Mouse (Mus musculus) thymus, adult 2 months (tissue): ENCODE results near the gene Tnfrsf14. TPM values are rescaled to one million over a fixed set of nuclear protein-coding genes. Genes with fewer than 3 reads are reported as not detected.

Experiments
- DNase-seq: peaks from one replicate; pipeline ENCODE4 v3.0.0; 2021
- H3K27ac ChIP-seq: fragments of 200-500 bp; 2 replicates; pipeline ENCODE4 v1.5.1; 2012; ENCODE audit warnings: low read length, control low read depth; ENCODE audit not compliant: control insufficient read depth, insufficient read depth
- H3K27me3 ChIP-seq: fragments of 200-500 bp; 2 replicates; pipeline ENCODE4 v1.6.1; 2012; ENCODE audit warnings: mild to moderate bottlenecking, low read length, moderate library complexity, mixed read lengths; ENCODE audit not compliant: control insufficient read depth, insufficient read depth
- H3K36me3 ChIP-seq: fragments of 200-500 bp; 2 replicates; pipeline ENCODE4 v1.6.1; 2012; ENCODE audit warnings: mild to moderate bottlenecking, low read length, moderate library complexity; ENCODE audit not compliant: control insufficient read depth, insufficient read depth
- H3K4me1 ChIP-seq: fragments of 200-500 bp; replicated peaks from 2 replicates; pipeline ENCODE4 v1.6.1; 2012; ENCODE audit warnings: low read length; ENCODE audit not compliant: control insufficient read depth, insufficient read depth
- H3K4me3 ChIP-seq: fragments of 200-500 bp; 2 replicates; pipeline ENCODE4 v1.5.1; 2012; ENCODE audit warnings: mild to moderate bottlenecking, low read length, control low read depth, moderate library complexity; ENCODE audit not compliant: control insufficient read depth, insufficient read depth
- CTCF ChIP-seq: fragments of 200-500 bp; IDR thresholded peaks from 2 replicates; pipeline ENCODE4 v1.5.1; 2012; ENCODE audit warnings: mild to moderate bottlenecking, control low read depth, low read length, moderate library complexity, borderline replicate concordance; ENCODE audit not compliant: control insufficient read depth, poor library complexity, insufficient read depth; ENCODE audit errors: extremely low read depth
- POLR2A ChIP-seq: fragments of 200-500 bp; IDR thresholded peaks from 2 replicates; pipeline ENCODE4 v1.6.1; 2012; ENCODE audit warnings: mild to moderate bottlenecking, low read length, control low read depth, moderate library complexity; ENCODE audit not compliant: control insufficient read depth, poor library complexity, insufficient read depth; ENCODE audit errors: extremely low read depth
- WGBS: fragments of 180-500 bp; shearing (Covaris S2); methylation state at CpG from one replicate; pipeline ENCODE4 v1.1.7; 2018; 5-methylcytosine and 5-hydroxymethylcytosine counted together
- polyA plus RNA-seq: library from polyadenylated mRNA; depleted of rRNA; stranded (reverse); fragments of >200 nt; gene quantifications from 2 replicates; pipeline ENCODE4 v1.2.3, GENCODE M21; 2012; rRNA removed

Tnfrsf14 gene
- polyA plus RNA-seq, 1 experiment = 227 TPM

GRCm38 (mm10) chr4:154880730-154881129 lies 47.6 kb downstream of the Tnfrsf14 start:
- no peak overlapping the region for H3K4me3 ChIP-seq
- H3K4me1 ChIP-seq = peaks cover 2% of the 10 kb centered on the region; the same call in 1 of the 2 replicates
- no peak for DNase-seq
- H3K27me3 ChIP-seq = no peaks in the 10 kb centered on the region
- H3K36me3 ChIP-seq = no peaks in the 10 kb centered on the region
- WGBS = 85% methylated on average over 6 of the region's 6 CpGs
- TF ChIP-seq CTCF = no peak
- TF ChIP-seq POLR2A = no peak
- no peak overlapping the region for H3K27ac ChIP-seq

- DNase-seq = peak; percentile 90
- TF ChIP-seq POLR2A (no peak), CTCF (peak; percentile 83; the same call in 1 of the 2 replicates)
- WGBS = 11% methylated on average over 18 of the region's 18 CpGs
Measured at GRCm38 (mm10) chr4:154877864-154878548, 50.4 kb downstream of the Tnfrsf14 start.

GRCm38 (mm10) chr4:154873186-154873585 lies 55.2 kb downstream of the Tnfrsf14 start:
- Histone ChIP-seq H3K4me1 (peaks cover 1% of the 10 kb centered on the region; the same call in 1 of the 2 replicates), H3K27me3 (no peaks in the 10 kb centered on the region), H3K4me3 (no peak overlapping the region), H3K27ac (no peak overlapping the region), H3K36me3 (no peaks in the 10 kb centered on the region)
- DNase-seq = no peak
- TF ChIP-seq CTCF (no peak), POLR2A (no peak)
- WGBS = 90% methylated on average over 6 of the region's 6 CpGs

More at GRCm38 (mm10) chr4:154877864-154878548, 50.4 kb downstream of the Tnfrsf14 start:
- Histone ChIP-seq H3K4me1 (peaks cover 2% of the 10 kb centered on the region; the same call in 1 of the 2 replicates), H3K36me3 (no peaks in the 10 kb centered on the region), H3K27me3 (no peaks in the 10 kb centered on the region), H3K27ac (no peak overlapping the region; the same call in 1 of the 2 replicates), H3K4me3 (peak overlapping the region; percentile 35)

Other genes with a start within 250 kb of the Tnfrsf14 start
- 0.18 and 0.38 TPM in 2 replicates for gene Ttc34, start 91.1 kb downstream of the Tnfrsf14 start, polyA plus RNA-seq
- 0.23 TPM in 2 replicates for gene Mmel1, start 59.0 kb downstream of the Tnfrsf14 start, polyA plus RNA-seq
- gene Fam213b, start 29.4 kb downstream of the Tnfrsf14 start, polyA plus RNA-seq = 77.1 and 105 TPM in 2 replicates
- 4.1 and 5.6 TPM in 2 replicates for gene Hes5, start 32.4 kb upstream of the Tnfrsf14 start, polyA plus RNA-seq
- gene Pank4, start 35.6 kb upstream of the Tnfrsf14 start, polyA plus RNA-seq = 121 and 155 TPM in 2 replicates
- 7.6 and 10.0 TPM in 2 replicates for gene Plch2, start 128.2 kb upstream of the Tnfrsf14 start, polyA plus RNA-seq
- 32.8 and 38.0 TPM in 2 replicates for gene Pex10, start 138.5 kb upstream of the Tnfrsf14 start, polyA plus RNA-seq
- gene Rer1, start 157.8 kb upstream of the Tnfrsf14 start, polyA plus RNA-seq = 107 and 111 TPM in 2 replicates
- 3.8 and 5.0 TPM in 2 replicates for gene Morn1, start 158.0 kb upstream of the Tnfrsf14 start, polyA plus RNA-seq